Mouse (Mus musculus): ENCODE data around the gene Stxbp5. TPM values are rescaled to one million over a fixed set of nuclear protein-coding genes. Genes with fewer than 3 reads are reported as not detected.
A peak's percentile ranks its signal among the peaks of the same experiment; 100 is the strongest.
"Not testable (repeated sequence)": the region's sequence is repeated elsewhere in the genome, so short reads cannot be mapped to it uniquely, and the experiment has no call there.

Stxbp5 gene
- polyA plus RNA-seq (2012; ENCODE audit: insufficient read depth, insufficient read length, missing spikeins) = 6.1 and 8.4 TPM in 2 replicates

DNA sequence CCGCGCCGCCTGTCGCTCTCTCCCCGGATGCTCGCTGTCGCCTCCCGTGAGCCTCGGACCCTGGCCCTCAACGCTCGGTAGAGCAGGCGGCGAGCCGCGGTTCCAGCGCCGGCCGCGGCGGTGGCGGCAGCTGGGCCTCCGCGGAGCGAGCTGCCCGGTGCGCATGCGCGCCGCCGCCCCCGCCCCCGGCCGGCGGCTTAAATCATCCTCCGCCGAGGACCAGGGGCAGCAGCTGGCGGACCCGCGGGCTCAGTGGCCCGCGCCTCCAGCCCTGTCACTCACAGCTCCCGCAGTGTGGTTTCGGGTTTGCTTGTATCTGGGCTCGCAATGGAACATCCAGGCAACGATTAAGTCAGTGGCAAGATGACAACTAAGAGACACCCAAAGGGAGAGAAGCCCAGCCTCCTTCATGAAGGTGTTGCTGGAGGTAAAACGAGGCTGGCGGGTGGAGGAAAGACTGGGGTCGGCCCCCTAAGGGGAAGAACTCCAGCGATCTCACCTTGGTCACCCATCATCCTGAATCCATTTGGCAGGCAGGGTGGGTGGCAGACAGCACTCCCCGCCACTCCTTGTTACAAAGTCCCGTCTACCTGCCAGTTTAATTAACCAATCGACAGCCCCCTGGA, at the start of gene Stxbp5:
Stxbp5 (minus strand) TSS at position 9 of the 626 bp plus-strand sequence.
- H3K4me3 ChIP-seq (ENCODE audit: insufficient read depth, low read depth, low read length) = peak within 1 kb of the TSS; percentile 70
- peak within 1 kb of the TSS; percentile 78 for H3K27ac ChIP-seq (replicated peaks; ENCODE audit: low read depth, low read length)

GRCm38 (mm10) chr10:9912395-9912794, 11.5 kb upstream of the Stxbp5 start:
- H3K4me1 ChIP-seq (ENCODE audit: control insufficient read depth, insufficient read depth, insufficient read length, low read length) = peaks cover 10% of the 10 kb centered on the region

More for the DNA sequence above, at the start of gene Stxbp5:
- no peaks in the 10 kb centered on the region for H3K4me1 ChIP-seq (ENCODE audit: control insufficient read depth, insufficient read depth, insufficient read length, low read length)

GRCm38 (mm10) chr10:9907919-9908502, 7.1 kb upstream of the Stxbp5 start:
- Histone ChIP-seq H3K4me1 (ENCODE audit: control insufficient read depth, insufficient read depth, insufficient read length, low read length) (peaks cover 10% of the 10 kb centered on the region), H3K27ac (replicated peaks; ENCODE audit: low read depth, low read length) (peak overlapping the region; percentile 79), H3K4me3 (ENCODE audit: insufficient read depth, low read depth, low read length) (peak overlapping the region; percentile 32; the same call in 1 of the 2 replicates)

More at GRCm38 (mm10) chr10:9912395-9912794, 11.5 kb upstream of the Stxbp5 start:
- Histone ChIP-seq H3K4me3 (ENCODE audit: insufficient read depth, low read depth, low read length) (no peak overlapping the region), H3K27ac (replicated peaks; ENCODE audit: low read depth, low read length) (no peak overlapping the region)

- no peak overlapping the region for H3K4me3 ChIP-seq (ENCODE audit: insufficient read depth, low read depth, low read length)
- H3K27ac ChIP-seq (replicated peaks; ENCODE audit: low read depth, low read length) = peak overlapping the region; percentile 32; the same call in 1 of the 2 replicates
- peaks cover 10% of the 10 kb centered on the region for H3K4me1 ChIP-seq (ENCODE audit: control insufficient read depth, insufficient read depth, insufficient read length, low read length)
These were observed 6.6 kb upstream of the Stxbp5 start for GRCm38 (mm10) chr10:9907519-9907918.

DNA sequence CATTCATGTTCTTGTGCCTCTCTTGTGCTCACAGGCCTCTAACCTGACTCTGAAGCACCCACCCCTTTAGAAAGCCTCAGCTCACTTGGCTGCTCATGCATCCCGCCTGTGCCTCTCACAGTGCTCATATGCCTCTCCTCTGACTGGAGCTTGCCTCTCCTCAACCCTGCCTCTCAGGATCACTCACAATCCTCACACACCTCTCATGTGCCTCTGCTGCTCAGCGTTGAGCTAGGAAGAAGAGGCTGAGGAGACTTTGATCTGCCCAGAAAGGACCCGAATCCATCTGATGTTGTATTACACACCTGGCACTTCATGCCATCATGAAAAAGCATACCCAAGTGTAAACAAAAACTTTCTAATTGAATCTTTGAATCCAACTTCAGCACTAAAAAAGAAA, 5.3 kb upstream of the Stxbp5 start:
- H3K4me3 ChIP-seq (ENCODE audit: insufficient read depth, low read depth, low read length) = no peak overlapping the region

DNA sequence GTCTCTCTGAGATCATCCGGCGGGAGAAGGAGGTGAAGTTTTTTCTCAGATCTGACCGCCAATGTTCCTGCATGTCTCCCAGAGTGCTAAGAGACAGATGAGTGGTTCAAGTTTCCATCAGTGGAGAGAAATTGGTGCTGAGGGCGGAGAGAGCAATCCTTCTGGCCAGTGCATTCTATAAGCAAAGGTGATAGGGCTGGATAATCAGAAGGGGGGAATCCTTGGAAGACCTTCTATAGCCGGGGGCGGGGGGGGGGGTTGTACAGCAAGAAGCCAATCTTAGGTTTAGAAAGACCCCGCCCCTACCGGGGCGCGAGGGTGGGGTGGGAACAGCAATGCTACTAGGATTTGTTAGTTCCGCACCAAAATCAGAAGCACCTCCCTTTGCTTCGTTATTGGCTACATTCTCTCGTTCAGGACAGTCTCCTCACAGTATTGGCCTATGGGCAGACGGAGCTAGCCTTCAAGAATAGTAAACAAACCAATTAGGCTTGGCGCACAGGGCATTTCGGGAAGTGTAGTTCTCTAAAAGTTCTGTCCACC, 889 bp upstream of the Stxbp5 start:
- peak overlapping the region; percentile 53 for H3K27ac ChIP-seq (replicated peaks; ENCODE audit: low read depth, low read length)
- peak overlapping the region; percentile 70 for H3K4me3 ChIP-seq (ENCODE audit: insufficient read depth, low read depth, low read length)
- no peaks in the 10 kb centered on the region for H3K4me1 ChIP-seq (ENCODE audit: control insufficient read depth, insufficient read depth, insufficient read length, low read length)

More for the DNA sequence above, 5.3 kb upstream of the Stxbp5 start:
- H3K4me1 ChIP-seq (ENCODE audit: control insufficient read depth, insufficient read depth, insufficient read length, low read length) = peaks cover 10% of the 10 kb centered on the region
- no peak overlapping the region for H3K27ac ChIP-seq (replicated peaks; ENCODE audit: low read depth, low read length)

DNA sequence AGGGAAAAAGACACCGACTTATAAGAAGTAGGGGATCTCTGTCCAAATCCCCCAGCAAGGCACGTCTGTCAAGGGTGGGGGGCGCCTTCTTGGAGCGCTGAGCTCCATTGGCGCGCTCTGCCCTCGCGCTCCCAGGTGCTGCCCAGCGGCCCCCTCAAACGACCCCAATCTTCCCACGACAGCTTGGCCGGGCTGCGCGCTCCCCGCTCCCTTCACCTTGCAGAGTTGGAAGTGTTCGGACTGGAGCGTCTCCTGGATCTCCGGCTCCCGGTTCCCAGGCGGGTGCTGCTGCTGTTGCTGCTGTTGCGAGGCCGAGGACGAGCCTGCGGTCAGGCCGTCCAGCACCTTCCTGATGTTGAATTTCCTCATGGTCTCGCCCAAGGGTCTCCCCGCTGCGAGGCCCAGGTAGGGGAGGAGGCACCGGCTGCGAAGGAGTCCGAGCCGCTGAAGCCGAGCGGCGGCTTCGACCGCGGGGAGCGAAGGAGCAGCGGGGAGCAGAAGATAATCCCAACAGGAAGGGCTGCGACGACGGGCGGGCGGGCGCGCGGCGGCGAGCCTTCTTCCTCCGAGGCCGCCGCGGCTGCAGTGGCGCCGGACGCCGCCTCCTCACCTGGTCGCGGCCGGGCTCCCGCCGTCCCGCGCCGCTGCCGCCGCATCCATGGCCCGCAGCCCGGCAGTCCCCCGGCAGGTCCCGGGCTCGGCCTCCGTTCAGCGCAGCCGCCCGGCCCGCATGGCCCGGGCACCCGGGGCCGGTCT, 386 bp downstream of the Stxbp5 start:
- no peaks in the 10 kb centered on the region for H3K4me1 ChIP-seq (ENCODE audit: control insufficient read depth, insufficient read depth, insufficient read length, low read length)
- peak overlapping the region; percentile 70 for H3K4me3 ChIP-seq (ENCODE audit: insufficient read depth, low read depth, low read length)
- H3K27ac ChIP-seq (replicated peaks; ENCODE audit: low read depth, low read length) = peak overlapping the region; percentile 78

DNA sequence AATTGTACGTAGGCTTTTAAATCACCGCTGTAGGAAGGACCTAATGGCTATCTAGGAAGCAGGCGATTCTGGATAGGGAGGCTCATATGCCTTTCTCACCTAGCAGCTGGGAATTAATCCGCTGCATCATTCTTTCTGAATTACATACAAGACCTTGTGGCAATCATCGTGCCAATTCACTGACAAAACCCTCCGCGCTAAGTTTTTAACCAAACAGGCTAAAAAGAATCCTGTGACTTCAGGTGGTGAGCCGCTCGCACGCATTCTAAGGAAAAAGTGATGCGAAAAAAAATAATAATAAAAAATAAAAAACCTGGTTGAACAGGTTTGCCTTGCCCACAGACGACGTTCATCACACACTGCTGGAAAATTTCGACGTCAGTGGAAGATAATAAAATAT, 1.1 kb downstream of the Stxbp5 start:
- Histone ChIP-seq H3K4me3 (ENCODE audit: insufficient read depth, low read depth, low read length) (peak overlapping the region; percentile 70), H3K27ac (replicated peaks; ENCODE audit: low read depth, low read length) (no peak overlapping the region), H3K4me1 (ENCODE audit: control insufficient read depth, insufficient read depth, insufficient read length, low read length) (no peaks in the 10 kb centered on the region)

GRCm38 (mm10) chr10:9899086-9899485, 1.8 kb downstream of the Stxbp5 start:
- H3K4me3 ChIP-seq (ENCODE audit: insufficient read depth, low read depth, low read length) = peak overlapping the region; percentile 59
- H3K27ac ChIP-seq (replicated peaks; ENCODE audit: low read depth, low read length) = no peak overlapping the region

GRCm38 (mm10) chr10:9897852-9898251, 3.0 kb downstream of the Stxbp5 start:
- H3K4me3 ChIP-seq (ENCODE audit: insufficient read depth, low read depth, low read length) = no peak overlapping the region
- no peak overlapping the region for H3K27ac ChIP-seq (replicated peaks; ENCODE audit: low read depth, low read length)
- peaks cover 3% of the 10 kb centered on the region; the same call in 1 of the 2 replicates for H3K4me1 ChIP-seq (ENCODE audit: control insufficient read depth, insufficient read depth, insufficient read length, low read length)

More at GRCm38 (mm10) chr10:9899086-9899485, 1.8 kb downstream of the Stxbp5 start:
- peaks cover 2% of the 10 kb centered on the region; the same call in 1 of the 2 replicates for H3K4me1 ChIP-seq (ENCODE audit: control insufficient read depth, insufficient read depth, insufficient read length, low read length)

GRCm38 (mm10) chr10:9893562-9893961, 7.3 kb downstream of the Stxbp5 start:
- Histone ChIP-seq H3K4me3 (ENCODE audit: insufficient read depth, low read depth, low read length) (no peak overlapping the region), H3K27ac (replicated peaks; ENCODE audit: low read depth, low read length) (no peak overlapping the region), H3K4me1 (ENCODE audit: control insufficient read depth, insufficient read depth, insufficient read length, low read length) (peaks cover 5% of the 10 kb centered on the region)

DNA sequence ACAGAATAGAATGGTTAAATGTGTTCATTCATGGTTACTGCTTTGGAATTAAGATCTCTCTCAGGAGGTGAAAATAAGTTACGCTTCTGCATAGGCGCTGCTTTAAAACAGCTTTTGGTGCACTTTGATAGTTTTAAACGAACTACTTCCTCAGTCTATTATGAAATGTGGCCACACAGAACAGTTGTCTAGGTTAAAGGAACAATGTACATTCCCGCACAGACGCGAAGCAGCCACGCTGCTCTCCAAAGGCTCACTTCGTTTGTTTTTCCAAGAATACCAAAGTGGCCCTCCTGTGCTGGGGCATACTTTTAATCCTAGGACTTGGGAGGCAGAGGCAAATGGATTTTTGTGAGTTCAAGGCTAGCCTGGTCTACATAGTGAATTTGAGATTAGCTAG, 11.2 kb downstream of the Stxbp5 start:
- H3K4me3 ChIP-seq (ENCODE audit: insufficient read depth, low read depth, low read length) = no peak overlapping the region
- H3K27ac ChIP-seq (replicated peaks; ENCODE audit: low read depth, low read length) = no peak overlapping the region
- H3K4me1 ChIP-seq (ENCODE audit: control insufficient read depth, insufficient read depth, insufficient read length, low read length) = peaks cover 5% of the 10 kb centered on the region

GRCm38 (mm10) chr10:9888655-9889054, 12.2 kb downstream of the Stxbp5 start:
- H3K4me3 ChIP-seq (ENCODE audit: insufficient read depth, low read depth, low read length) = no peak overlapping the region
- H3K27ac ChIP-seq (replicated peaks; ENCODE audit: low read depth, low read length) = no peak overlapping the region
- H3K4me1 ChIP-seq (ENCODE audit: control insufficient read depth, insufficient read depth, insufficient read length, low read length) = peaks cover 2% of the 10 kb centered on the region

GRCm38 (mm10) chr10:9881781-9882320, 19.0 kb downstream of the Stxbp5 start:
- not testable (repeated sequence) for H3K27ac ChIP-seq (replicated peaks; ENCODE audit: low read depth, low read length); H3K4me1 ChIP-seq (ENCODE audit: control insufficient read depth, insufficient read depth, insufficient read length, low read length); H3K4me3 ChIP-seq (ENCODE audit: insufficient read depth, low read depth, low read length)
